Mouse (Mus musculus) small intestine, adult 2 months (tissue): ENCODE measurements around the gene Slc9a3r2.

ENCODE experiments used
- CTCF ChIP-seq: fragments of 200-500 bp; IDR thresholded peaks from 2 replicates; pipeline ENCODE4 v1.5.1; 2012; ENCODE audit warnings: low read depth, mild to moderate bottlenecking, control low read depth, inconsistent platforms, low read length, moderate library complexity, mixed read lengths; ENCODE audit not compliant: insufficient replicate concordance, insufficient read length; ENCODE audit errors: extremely low read depth
- POLR2A ChIP-seq: fragments of 200-500 bp; IDR thresholded peaks from 2 replicates; pipeline ENCODE4 v1.6.1; 2012; ENCODE audit warnings: low read depth, mild to moderate bottlenecking, control low read depth, inconsistent platforms, low read length, moderate library complexity

DNA sequence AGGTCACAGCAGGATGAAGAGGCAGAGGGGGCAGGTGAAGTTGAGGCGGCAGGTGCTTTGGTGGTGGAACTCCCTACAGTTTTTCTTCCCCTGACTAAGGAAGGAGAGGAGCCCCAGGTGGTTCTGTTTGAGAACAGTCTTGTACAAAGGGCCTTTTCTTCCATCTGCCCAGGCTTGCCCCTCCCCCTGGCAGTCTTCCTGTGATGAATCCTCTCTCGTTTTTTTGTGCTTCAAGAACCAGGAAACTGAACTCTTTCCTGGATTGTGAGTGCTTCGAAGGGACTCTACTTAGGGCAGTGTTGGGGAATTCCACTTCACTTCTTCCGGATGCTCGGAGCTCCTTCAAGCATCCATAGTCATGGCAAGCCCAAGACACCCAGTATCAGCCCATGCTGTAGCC lies 47.9 kb upstream of the Slc9a3r2 start:
- TF ChIP-seq POLR2A: no peak; the same call in 1 of the 2 replicates
- TF ChIP-seq CTCF: no peak
